Mouse (Mus musculus) CH12.LX (cell line): Measurements from ENCODE around the gene Acad11. TPM values are rescaled to one million over a fixed set of nuclear protein-coding genes. Genes with fewer than 3 reads are reported as not detected.

Experiments
- DNase-seq: peaks from one replicate; pipeline ENCODE4 v3.0.0-alpha.2; 2013; ENCODE audit errors: extremely low read depth
- H3K27ac ChIP-seq: 2 replicates; pipeline ENCODE4 v1.5.1; 2012; ENCODE audit warnings: low read depth, mild to moderate bottlenecking, control low read depth, moderate library complexity; ENCODE audit not compliant: insufficient read depth
- H3K27me3 ChIP-seq: replicated peaks from 2 replicates; pipeline ENCODE3; 2012; ENCODE audit warnings: inconsistent platforms
- H3K36me3 ChIP-seq, 2 experiments: replicated peaks in 1 of 2; 2 replicates each; pipeline versions ENCODE3 to v1.6.1; 2012; ENCODE audit warnings: inconsistent platforms in 1 of 2, low read length in 1 of 2, mild to moderate bottlenecking in 1 of 2, mixed read lengths in 1 of 2, moderate library complexity in 1 of 2; ENCODE audit not compliant: control insufficient read depth in 1 of 2, insufficient read depth in 1 of 2
- H3K4me1 ChIP-seq, 2 experiments: 2 replicates each; pipeline ENCODE4 v1.6.1; 2012; ENCODE audit warnings: inconsistent platforms in 1 of 2, moderate library complexity in 1 of 2; ENCODE audit not compliant: insufficient read depth in 2 of 2, control insufficient read depth in 1 of 2
- H3K4me2 ChIP-seq: 2 replicates; pipeline ENCODE4 v1.6.1; 2012; ENCODE audit warnings: low read depth, mild to moderate bottlenecking, control low read depth; ENCODE audit not compliant: poor library complexity, insufficient read depth, severe bottlenecking
- H3K4me3 ChIP-seq, 3 experiments: fragments of 150-350 bp in 1 of 3; sonication (generic) in 1 of 3; replicated peaks in 1 of 3; 2 replicates each; pipeline versions ENCODE3 to v1.5.1; 2011 to 2012; ENCODE audit warnings: low read depth in 2 of 3, low read length in 2 of 3, mild to moderate bottlenecking in 2 of 3, moderate library complexity in 2 of 3, control low read depth in 1 of 3, improper control_type of control experiment in 1 of 3, inconsistent platforms in 1 of 3, mixed read lengths in 1 of 3; ENCODE audit not compliant: poor library complexity in 1 of 3
- H3K79me2 ChIP-seq: replicated peaks from 2 replicates; pipeline ENCODE4 v1.6.1; 2012; ENCODE audit warnings: mild to moderate bottlenecking, moderate library complexity; ENCODE audit not compliant: control insufficient read depth, poor library complexity, insufficient read depth, severe bottlenecking; ENCODE audit errors: extremely low read depth
- H3K9ac ChIP-seq: 2 replicates; pipeline ENCODE4 v1.6.1; 2012; ENCODE audit warnings: low read depth, mild to moderate bottlenecking, control low read depth, moderate library complexity; ENCODE audit not compliant: insufficient read depth
- H3K9me3 ChIP-seq: replicated peaks from 2 replicates; pipeline ENCODE3; 2012; ENCODE audit warnings: low read length, inconsistent platforms, mixed read lengths
- BHLHE40 ChIP-seq: IDR thresholded peaks from 2 replicates; pipeline ENCODE4 v1.6.1; 2011; ENCODE audit warnings: mild to moderate bottlenecking, low read depth, low read length, improper control_type of control experiment
- CHD1 ChIP-seq: IDR thresholded peaks from 2 replicates; pipeline ENCODE4 v1.6.1; 2012; ENCODE audit warnings: low read depth, low read length, improper control_type of control experiment, inconsistent platforms
- CHD2 ChIP-seq: IDR thresholded peaks from 2 replicates; pipeline ENCODE4 v1.6.1; 2011; ENCODE audit warnings: low read length, improper control_type of control experiment
- E2F4 ChIP-seq: IDR thresholded peaks from 2 replicates; pipeline ENCODE4 v1.6.1; 2011; ENCODE audit warnings: low read depth, low read length, improper control_type of control experiment; ENCODE audit not compliant: insufficient replicate concordance
- EP300 ChIP-seq: IDR thresholded peaks from 2 replicates; pipeline ENCODE4 v1.6.1; 2011; ENCODE audit warnings: low read length, improper control_type of control experiment
- ETS1 ChIP-seq: conservative IDR thresholded peaks from 2 replicates; pipeline ENCODE4 v1.6.1; 2012; ENCODE audit warnings: low read depth, mild to moderate bottlenecking, inconsistent platforms, low read length, improper control_type of control experiment, moderate library complexity
- HCFC1 ChIP-seq: IDR thresholded peaks from 2 replicates; pipeline ENCODE4 v1.6.1; 2012; ENCODE audit warnings: low read depth, mild to moderate bottlenecking, inconsistent platforms, low read length, improper control_type of control experiment
- JUND ChIP-seq: conservative IDR thresholded peaks from 2 replicates; pipeline ENCODE4 v1.6.1; 2011; ENCODE audit warnings: low read depth, low read length, improper control_type of control experiment
- MAFK ChIP-seq: IDR thresholded peaks from 2 replicates; pipeline ENCODE4 v1.6.1; 2011; ENCODE audit warnings: low read length, improper control_type of control experiment; ENCODE audit not compliant: insufficient replicate concordance
- MAX ChIP-seq: IDR thresholded peaks from 2 replicates; pipeline ENCODE4 v1.6.1; 2011; ENCODE audit warnings: low read length, improper control_type of control experiment
- MAZ ChIP-seq: IDR thresholded peaks from 2 replicates; pipeline ENCODE4 v1.6.1; 2012; ENCODE audit warnings: low read depth, mild to moderate bottlenecking, inconsistent platforms, low read length, improper control_type of control experiment, moderate library complexity
- MEF2A ChIP-seq: IDR thresholded peaks from 2 replicates; pipeline ENCODE4 v1.6.1; 2014; ENCODE audit warnings: low read depth, mild to moderate bottlenecking, inconsistent platforms, low read length, improper control_type of control experiment, borderline replicate concordance
- PAX5 ChIP-seq: IDR thresholded peaks from 2 replicates; pipeline ENCODE4 v1.6.1; 2012; ENCODE audit warnings: low read length, inconsistent platforms, mixed read lengths
- POLR2AphosphoS2 ChIP-seq: IDR thresholded peaks from 2 replicates; pipeline ENCODE4 v1.6.1; 2011; ENCODE audit warnings: low read depth, low read length, improper control_type of control experiment
- RAD21 ChIP-seq: IDR thresholded peaks from 2 replicates; pipeline ENCODE4 v1.6.1; 2011; ENCODE audit warnings: low read depth, mild to moderate bottlenecking, low read length, improper control_type of control experiment, moderate library complexity
- RCOR1 ChIP-seq: conservative IDR thresholded peaks from 2 replicates; pipeline ENCODE4 v1.6.1; 2012; ENCODE audit warnings: low read depth, mild to moderate bottlenecking, inconsistent platforms, low read length, improper control_type of control experiment
- SIN3A ChIP-seq: IDR thresholded peaks from 2 replicates; pipeline ENCODE4 v1.6.1; 2012; ENCODE audit warnings: low read length, improper control_type of control experiment, inconsistent platforms
- TCF12 ChIP-seq: IDR thresholded peaks from 2 replicates; pipeline ENCODE4 v1.6.1; 2014; ENCODE audit warnings: low read depth, mild to moderate bottlenecking, inconsistent platforms, low read length, improper control_type of control experiment
- USF1 ChIP-seq: IDR thresholded peaks from 2 replicates; pipeline ENCODE4 v1.6.1; 2014; ENCODE audit warnings: low read depth, mild to moderate bottlenecking, inconsistent platforms, low read length, improper control_type of control experiment
- ZMIZ1 ChIP-seq: IDR thresholded peaks from 2 replicates; pipeline ENCODE4 v1.6.1; 2012; ENCODE audit warnings: low read depth, mild to moderate bottlenecking, inconsistent platforms, low read length, improper control_type of control experiment
- ZNF384 ChIP-seq: IDR thresholded peaks from 2 replicates; pipeline ENCODE4 v1.6.1; 2012; ENCODE audit warnings: low read depth, low read length, improper control_type of control experiment, inconsistent platforms
- dilution Hi-C: fragments of 300-500 bp; cut with MboI; formaldehyde crosslinking; loops from 2 replicates; pipeline ENCODE4 v1.14.3; 2020; ENCODE audit warnings: low sequenced_read_pairs; ENCODE audit not compliant: extremely low pct_unique_long_range_greater_than_20kb, extremely low pct_ligation_motif_present
- in situ Hi-C: fragments of 300-500 bp; cut with MboI; formaldehyde crosslinking; loops from 3 replicates; pipeline ENCODE4 v1.14.3; 2019; ENCODE audit warnings: low sequenced_read_pairs, low pct_ligation_motif_present, low pct_unique_long_range_greater_than_20kb, mixed read lengths
- polyA plus RNA-seq: library from polyadenylated mRNA; unstranded; fragments of >175 nt; gene quantifications from 2 replicates; pipeline ENCODE4 v1.2.1, GENCODE M21; 2012; ENCODE audit warnings: low read depth; ENCODE audit not compliant: insufficient read length
- total RNA-seq, 2 experiments: library from RNA; depleted of rRNA; stranded (reverse); fragments of 300-350 nt in 1 of 2; fragments of >200 nt in 1 of 2; gene quantifications; 2 replicates each; pipeline ENCODE4 v1.2.3; 2012 to 2014

Acad11 gene
- total and polyA plus RNA-seq, 3 experiments, result 8.3 to 12.1 (median 10.0) TPM

- H3K27me3 ChIP-seq, result no peaks in the 10 kb centered on the region
- no peak overlapping the region for H3K4me3 ChIP-seq
- H3K27ac ChIP-seq, result no peak overlapping the region
- H3K4me1 ChIP-seq, result peaks cover 17 to 81% of the 10 kb centered on the region in 2 experiments
- no peak overlapping the region for H3K9ac ChIP-seq
- in situ Hi-C loops, result no loop called here
- TF ChIP-seq ETS1 (0 out of 2 replicates have a peak, but pooled peaks have one; percentile 26), E2F4 (no peak), BHLHE40 (no peak), SIN3A (0 out of 2 replicates have a peak, but pooled peaks have one; percentile 17), JUND (no peak), ZNF384 (peak; percentile 90), POLR2AphosphoS2 (no peak)
- peaks cover 0 to 11% of the 10 kb centered on the region in 2 experiments for H3K36me3 ChIP-seq
- H3K79me2 ChIP-seq, result no peaks in the 10 kb centered on the region
- DNase-seq, result peak; percentile 65
- H3K9me3 ChIP-seq, result no peaks in the 10 kb centered on the region
- H3K4me2 ChIP-seq, result 0 out of 2 replicates have a peak overlapping the region, but pooled peaks have one; percentile 42
- dilution Hi-C loops, result no loop called here
Measured at GRCm38 (mm10) chr9:104101458-104101857, 38.3 kb downstream of the Acad11 start.

GRCm38 (mm10) chr9:104102301-104102700 is 39.1 kb downstream of the Acad11 start:
- H3K4me3 ChIP-seq, result no peak overlapping the region
- H3K9me3 ChIP-seq, result no peaks in the 10 kb centered on the region
- TF ChIP-seq CHD2 (no peak), EP300 (no peak), HCFC1 (no peak), ZMIZ1 (no peak)
- TF ChIP-seq, all 38 proteins: peak for 0
- Histone ChIP-seq H3K27ac (no peak overlapping the region), H3K4me2 (no peak overlapping the region), H3K79me2 (no peaks in the 10 kb centered on the region), H3K9ac (no peak overlapping the region), H3K4me1 (peaks cover 17 to 73% of the 10 kb centered on the region in 2 experiments), H3K36me3 (peaks cover 0 to 8% of the 10 kb centered on the region in 2 experiments), H3K27me3 (no peaks in the 10 kb centered on the region)
- dilution Hi-C loops (no loop called here), in situ Hi-C loops (no loop called here)
- no peak for DNase-seq

- DNase-seq, result peak; percentile 30
- no peak overlapping the region for H3K27ac ChIP-seq
- peak overlapping the region; percentile 41; the same call in 1 of the 2 replicates for H3K4me2 ChIP-seq
- no peaks in the 10 kb centered on the region for H3K27me3 ChIP-seq
- in situ Hi-C loops, result no loop called here
- H3K9me3 ChIP-seq, result no peaks in the 10 kb centered on the region
- no peaks in the 10 kb centered on the region for H3K79me2 ChIP-seq
- TF ChIP-seq RAD21, result no peak
- no peak for TF ChIP-seq CHD1
- 0 out of 2 replicates have a peak, but pooled peaks have one; percentile 40 for TF ChIP-seq EP300
- 0 out of 2 replicates have a peak, but pooled peaks have one; percentile 34 for TF ChIP-seq RCOR1
- 0 out of 2 replicates have a peak, but pooled peaks have one; percentile 54 for TF ChIP-seq MAFK
- TF ChIP-seq MAX, result no peak
- no peak for TF ChIP-seq MAZ
- peak; percentile 59; the same call in 1 of the 2 replicates for TF ChIP-seq MEF2A
- TF ChIP-seq USF1, result no peak
- TF ChIP-seq TCF12, result 0 out of 2 replicates have a peak, but pooled peaks have one; percentile 23
- TF ChIP-seq PAX5, result no peak
- 0 out of 2 replicates have a peak, but pooled peaks have one; percentile 26 for TF ChIP-seq ZNF384
- TF ChIP-seq POLR2AphosphoS2, result no peak
- peak; percentile 54 for TF ChIP-seq BHLHE40
- H3K36me3 ChIP-seq, result peaks cover 0 to 8% of the 10 kb centered on the region in 2 experiments
- H3K4me3 ChIP-seq, result no peak overlapping the region
- no peak overlapping the region for H3K9ac ChIP-seq
- H3K4me1 ChIP-seq, result peaks cover 17 to 67% of the 10 kb centered on the region in 2 experiments
- dilution Hi-C loops, result no loop called here
Measured at GRCm38 (mm10) chr9:104102901-104103300, 39.7 kb downstream of the Acad11 start.
